Mouse (Mus musculus): ENCODE measurements at regions not wholly inside any gene's neighbourhood (a gene's known extent, or its start where the extent isn't known, plus 50 kb on each side); places are given as distances from the start of the nearest gene placed in this dataset.

- WGBS = 73% methylated on average over 3 of the region's 3 CpGs
- Histone ChIP-seq H3K4me1 (ENCODE audit: control insufficient read depth, insufficient read depth, low read length) (no peaks in the 10 kb centered on the region), H3K4me2 (replicated peaks; ENCODE audit: low read depth, low read length) (no peak overlapping the region), H3K9ac (replicated peaks; ENCODE audit: low read depth, low read length) (no peak overlapping the region), H3K27ac (ENCODE audit: low read length) (no peak overlapping the region), H3K9me3 (ENCODE audit: control insufficient read depth, low read depth, low read length) (no peaks in the 10 kb centered on the region), H3K36me3 (ENCODE audit: control insufficient read depth, insufficient read depth, low read length) (no peaks in the 10 kb centered on the region), H3K4me3 (ENCODE audit: low read depth, low read length) (no peak overlapping the region), H3K27me3 (ENCODE audit: control insufficient read depth, insufficient read depth, low read length) (no peaks in the 10 kb centered on the region)
- ATAC-seq (ENCODE audit: insufficient number of reproducible peaks, insufficient read depth, low FRiP score, low read depth) = no peak
These were observed 137.0 kb upstream of the Irs2 start for GRCm38 (mm10) chr8:11145251-11145650.

GRCm38 (mm10) chr8:11140566-11140965 is 132.3 kb upstream of the Irs2 start:
- 66% methylated on average over 1 of the region's 1 CpGs for WGBS
- H3K4me1 ChIP-seq (ENCODE audit: control insufficient read depth, insufficient read depth, low read length) = no peaks in the 10 kb centered on the region; the same call in 1 of the 2 replicates
- no peaks in the 10 kb centered on the region for H3K27me3 ChIP-seq (ENCODE audit: control insufficient read depth, insufficient read depth, low read length)
- H3K4me2 ChIP-seq (replicated peaks; ENCODE audit: low read depth, low read length) = no peak overlapping the region
- H3K9me3 ChIP-seq (ENCODE audit: control insufficient read depth, low read depth, low read length) = no peaks in the 10 kb centered on the region
- no peak overlapping the region for H3K9ac ChIP-seq (replicated peaks; ENCODE audit: low read depth, low read length)
- H3K36me3 ChIP-seq (ENCODE audit: control insufficient read depth, insufficient read depth, low read length) = no peaks in the 10 kb centered on the region
- H3K27ac ChIP-seq (ENCODE audit: low read length) = no peak overlapping the region
- no peak for ATAC-seq (ENCODE audit: insufficient number of reproducible peaks, insufficient read depth, low FRiP score, low read depth)
- no peak overlapping the region for H3K4me3 ChIP-seq (ENCODE audit: low read depth, low read length)

DNA sequence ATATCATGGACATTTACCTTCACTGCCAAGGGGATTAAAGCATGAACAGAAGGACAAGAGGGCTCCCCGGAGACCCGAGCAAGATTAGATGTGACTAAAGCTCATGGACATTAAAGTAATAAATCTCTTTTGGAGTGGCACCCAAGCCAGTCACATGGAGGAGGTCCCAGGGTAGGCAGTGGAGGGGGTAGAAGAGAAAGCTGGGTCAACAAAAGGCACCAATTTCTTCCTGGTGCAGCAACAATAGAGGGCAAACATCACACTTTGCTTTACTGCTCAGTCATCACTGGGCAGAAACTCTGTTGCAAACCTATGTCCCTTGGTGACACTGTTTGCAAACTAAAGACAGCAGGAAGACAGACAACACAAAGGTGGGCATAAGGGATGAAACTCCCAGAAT is 131.0 kb upstream of the Irs2 start:
- 41% methylated on average over 2 of the region's 2 CpGs for WGBS
- Histone ChIP-seq H3K27ac (ENCODE audit: low read length) (no peak overlapping the region), H3K4me3 (ENCODE audit: low read depth, low read length) (no peak overlapping the region), H3K9ac (replicated peaks; ENCODE audit: low read depth, low read length) (no peak overlapping the region), H3K9me3 (ENCODE audit: control insufficient read depth, low read depth, low read length) (no peaks in the 10 kb centered on the region), H3K27me3 (ENCODE audit: control insufficient read depth, insufficient read depth, low read length) (no peaks in the 10 kb centered on the region), H3K4me1 (ENCODE audit: control insufficient read depth, insufficient read depth, low read length) (no peaks in the 10 kb centered on the region; the same call in 1 of the 2 replicates), H3K36me3 (ENCODE audit: control insufficient read depth, insufficient read depth, low read length) (no peaks in the 10 kb centered on the region), H3K4me2 (replicated peaks; ENCODE audit: low read depth, low read length) (no peak overlapping the region)
- no peak for ATAC-seq (ENCODE audit: insufficient number of reproducible peaks, insufficient read depth, low FRiP score, low read depth)

- 87% methylated on average over 5 of the region's 5 CpGs for WGBS
- ATAC-seq (ENCODE audit: insufficient number of reproducible peaks, insufficient read depth, low FRiP score, low read depth) = no peak
- no peak overlapping the region for H3K4me3 ChIP-seq (ENCODE audit: low read depth, low read length)
These were observed 130.2 kb upstream of the Irs2 start for GRCm38 (mm10) chr8:11138302-11139020.

GRCm38 (mm10) chr8:11136566-11136965 is 128.3 kb upstream of the Irs2 start:
- Histone ChIP-seq H3K4me2 (replicated peaks; ENCODE audit: low read depth, low read length) (no peak overlapping the region), H3K9ac (replicated peaks; ENCODE audit: low read depth, low read length) (no peak overlapping the region), H3K27me3 (ENCODE audit: control insufficient read depth, insufficient read depth, low read length) (no peaks in the 10 kb centered on the region), H3K4me1 (ENCODE audit: control insufficient read depth, insufficient read depth, low read length) (no peaks in the 10 kb centered on the region; the same call in 1 of the 2 replicates), H3K4me3 (ENCODE audit: low read depth, low read length) (no peak overlapping the region), H3K36me3 (ENCODE audit: control insufficient read depth, insufficient read depth, low read length) (no peaks in the 10 kb centered on the region), H3K27ac (ENCODE audit: low read length) (no peak overlapping the region), H3K9me3 (ENCODE audit: control insufficient read depth, low read depth, low read length) (no peaks in the 10 kb centered on the region)
- 82% methylated on average over 4 of the region's 4 CpGs for WGBS
- no peak for ATAC-seq (ENCODE audit: insufficient number of reproducible peaks, insufficient read depth, low FRiP score, low read depth)

More at GRCm38 (mm10) chr8:11138302-11139020, 130.2 kb upstream of the Irs2 start:
- Histone ChIP-seq H3K4me1 (ENCODE audit: control insufficient read depth, insufficient read depth, low read length) (no peaks in the 10 kb centered on the region; the same call in 1 of the 2 replicates), H3K27ac (ENCODE audit: low read length) (no peak overlapping the region), H3K27me3 (ENCODE audit: control insufficient read depth, insufficient read depth, low read length) (no peaks in the 10 kb centered on the region), H3K36me3 (ENCODE audit: control insufficient read depth, insufficient read depth, low read length) (no peaks in the 10 kb centered on the region), H3K4me2 (replicated peaks; ENCODE audit: low read depth, low read length) (no peak overlapping the region), H3K9ac (replicated peaks; ENCODE audit: low read depth, low read length) (no peak overlapping the region), H3K9me3 (ENCODE audit: control insufficient read depth, low read depth, low read length) (no peaks in the 10 kb centered on the region)

DNA sequence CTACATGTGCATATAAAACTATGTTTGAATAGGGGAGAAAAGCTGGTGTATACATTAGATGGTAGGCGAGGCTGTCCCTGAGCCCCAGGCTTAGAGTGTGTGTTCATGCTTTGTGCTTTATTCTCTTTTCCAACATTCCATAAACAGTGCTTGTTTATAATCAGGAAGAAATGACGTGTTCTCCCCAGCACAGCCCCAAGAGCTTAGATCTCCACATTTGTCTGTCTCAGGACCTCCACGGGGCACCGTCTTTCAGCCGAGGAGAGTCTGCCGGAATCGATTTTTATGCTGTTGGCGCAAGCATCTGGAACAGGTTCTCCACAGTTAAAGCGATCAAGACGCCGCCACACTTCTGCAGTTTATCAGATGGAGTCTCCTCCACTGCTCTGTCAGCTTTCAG is 126.9 kb upstream of the Irs2 start:
- Histone ChIP-seq H3K27me3 (ENCODE audit: control insufficient read depth, insufficient read depth, low read length) (no peaks in the 10 kb centered on the region), H3K9ac (replicated peaks; ENCODE audit: low read depth, low read length) (no peak overlapping the region), H3K4me1 (ENCODE audit: control insufficient read depth, insufficient read depth, low read length) (no peaks in the 10 kb centered on the region; the same call in 1 of the 2 replicates), H3K4me2 (replicated peaks; ENCODE audit: low read depth, low read length) (no peak overlapping the region), H3K9me3 (ENCODE audit: control insufficient read depth, low read depth, low read length) (no peaks in the 10 kb centered on the region), H3K27ac (ENCODE audit: low read length) (no peak overlapping the region), H3K36me3 (ENCODE audit: control insufficient read depth, insufficient read depth, low read length) (no peaks in the 10 kb centered on the region), H3K4me3 (ENCODE audit: low read depth, low read length) (no peak overlapping the region)
- WGBS = 77% methylated on average over 11 of the region's 11 CpGs
- ATAC-seq (ENCODE audit: insufficient number of reproducible peaks, insufficient read depth, low FRiP score, low read depth) = no peak

GRCm38 (mm10) chr8:11134562-11134961 is 126.3 kb upstream of the Irs2 start:
- ATAC-seq (ENCODE audit: insufficient number of reproducible peaks, insufficient read depth, low FRiP score, low read depth) = no peak
- H3K36me3 ChIP-seq (ENCODE audit: control insufficient read depth, insufficient read depth, low read length) = no peaks in the 10 kb centered on the region
- no peaks in the 10 kb centered on the region for H3K27me3 ChIP-seq (ENCODE audit: control insufficient read depth, insufficient read depth, low read length)
- H3K9me3 ChIP-seq (ENCODE audit: control insufficient read depth, low read depth, low read length) = no peaks in the 10 kb centered on the region
- no peak overlapping the region for H3K4me3 ChIP-seq (ENCODE audit: low read depth, low read length)
- no peak overlapping the region for H3K27ac ChIP-seq (ENCODE audit: low read length)
- H3K9ac ChIP-seq (replicated peaks; ENCODE audit: low read depth, low read length) = no peak overlapping the region
- no peaks in the 10 kb centered on the region for H3K4me1 ChIP-seq (ENCODE audit: control insufficient read depth, insufficient read depth, low read length)
- no peak overlapping the region for H3K4me2 ChIP-seq (replicated peaks; ENCODE audit: low read depth, low read length)
- WGBS = 79% methylated on average over 4 of the region's 4 CpGs

DNA sequence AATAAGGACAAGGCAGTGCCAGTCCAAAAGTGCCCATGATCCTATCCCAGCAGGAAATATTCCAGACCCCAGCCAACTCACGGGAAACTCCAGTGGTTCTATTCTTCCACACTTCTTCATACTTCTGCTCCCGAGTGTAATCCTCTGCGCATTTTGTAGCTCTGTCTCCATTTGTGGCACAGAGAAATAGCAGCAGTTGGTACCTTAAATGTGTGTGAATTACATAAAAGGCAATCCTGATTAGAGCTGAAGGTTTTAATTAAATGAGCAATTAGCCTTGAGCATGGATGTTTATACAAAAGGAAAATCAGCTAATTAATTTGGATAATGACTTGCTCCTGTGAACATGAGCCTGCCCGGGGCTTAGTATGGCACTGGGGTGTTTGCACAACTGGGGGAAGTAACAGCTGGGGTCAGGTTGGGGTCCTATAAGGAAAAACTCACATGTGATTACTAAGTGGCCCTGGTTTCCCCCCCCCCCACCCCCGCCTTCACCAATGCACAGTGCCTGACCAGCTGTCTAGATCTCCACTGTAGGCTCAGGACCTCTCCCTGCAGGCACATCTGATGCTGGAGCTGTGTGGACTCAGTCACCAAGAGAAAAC is 110.9 kb upstream of the Irs2 start:
- WGBS = 77% methylated on average over 5 of the region's 5 CpGs
- Histone ChIP-seq H3K27me3 (ENCODE audit: control insufficient read depth, insufficient read depth, low read length) (no peaks in the 10 kb centered on the region), H3K36me3 (ENCODE audit: control insufficient read depth, insufficient read depth, low read length) (no peaks in the 10 kb centered on the region), H3K9ac (replicated peaks; ENCODE audit: low read depth, low read length) (no peak overlapping the region), H3K4me1 (ENCODE audit: control insufficient read depth, insufficient read depth, low read length) (0 out of 2 replicates have a peak, but pooled peaks cover 3% of the 10 kb centered on the region), H3K9me3 (ENCODE audit: control insufficient read depth, low read depth, low read length) (no peaks in the 10 kb centered on the region), H3K27ac (ENCODE audit: low read length) (no peak overlapping the region), H3K4me2 (replicated peaks; ENCODE audit: low read depth, low read length) (no peak overlapping the region), H3K4me3 (ENCODE audit: low read depth, low read length) (no peak overlapping the region)
- ATAC-seq (ENCODE audit: insufficient number of reproducible peaks, insufficient read depth, low FRiP score, low read depth) = no peak
